Mouse (Mus musculus): ENCODE measurements at regions not wholly inside any gene's neighbourhood (a gene's known extent, or its start where the extent isn't known, plus 50 kb on each side); places are given as distances from the start of the nearest gene placed in this dataset.
A peak's percentile ranks its signal among the peaks of the same experiment; 100 is the strongest.

DNA sequence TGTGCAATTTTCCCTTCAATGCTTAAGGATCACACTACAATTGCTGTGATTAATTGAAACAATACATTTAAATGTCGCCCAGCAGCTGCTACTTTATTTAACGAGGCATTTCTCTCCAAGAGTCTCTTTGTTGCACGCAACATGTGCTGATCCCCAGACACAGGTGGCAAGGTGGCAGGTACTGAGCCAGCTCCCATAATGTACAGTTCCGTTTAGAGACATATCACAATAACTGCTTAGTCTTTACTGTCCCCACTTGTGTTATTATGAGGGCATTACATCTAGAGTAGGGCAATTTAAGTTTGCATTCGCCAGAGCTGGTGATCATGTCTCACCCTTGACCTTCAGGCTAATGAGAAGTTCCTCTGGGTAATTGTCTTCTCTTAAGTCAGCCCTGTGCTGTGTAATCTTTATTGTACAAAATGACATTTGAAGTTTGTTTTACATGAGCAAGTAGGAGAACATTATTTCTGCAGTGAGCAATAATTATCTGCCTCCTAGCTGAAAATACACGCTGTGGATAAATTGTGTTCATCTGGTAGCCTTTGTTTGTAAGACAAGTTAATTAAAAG lies 1005.7 kb upstream of the Nudt12 start:
- no peak for DNase-seq

DNA sequence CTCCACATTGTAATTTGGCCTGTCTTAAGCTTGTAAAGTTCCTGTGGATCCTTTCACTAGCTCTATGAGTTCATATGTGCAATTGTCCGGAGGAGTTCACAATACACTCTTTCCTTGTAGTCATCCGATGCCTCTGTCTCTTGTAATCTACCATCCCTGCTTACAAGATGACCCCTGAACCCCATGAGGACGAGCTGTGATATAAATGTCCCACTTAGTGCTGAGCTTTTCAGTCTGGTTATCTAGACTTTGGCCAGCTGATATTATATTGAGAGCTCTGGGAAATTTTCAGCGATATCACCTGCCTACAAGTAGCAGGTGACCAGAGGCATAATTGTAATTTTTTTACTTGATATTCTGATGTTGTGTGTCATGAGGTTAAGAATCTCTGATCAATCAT lies 984.8 kb upstream of the Nudt12 start:
- no peak for DNase-seq

DNA sequence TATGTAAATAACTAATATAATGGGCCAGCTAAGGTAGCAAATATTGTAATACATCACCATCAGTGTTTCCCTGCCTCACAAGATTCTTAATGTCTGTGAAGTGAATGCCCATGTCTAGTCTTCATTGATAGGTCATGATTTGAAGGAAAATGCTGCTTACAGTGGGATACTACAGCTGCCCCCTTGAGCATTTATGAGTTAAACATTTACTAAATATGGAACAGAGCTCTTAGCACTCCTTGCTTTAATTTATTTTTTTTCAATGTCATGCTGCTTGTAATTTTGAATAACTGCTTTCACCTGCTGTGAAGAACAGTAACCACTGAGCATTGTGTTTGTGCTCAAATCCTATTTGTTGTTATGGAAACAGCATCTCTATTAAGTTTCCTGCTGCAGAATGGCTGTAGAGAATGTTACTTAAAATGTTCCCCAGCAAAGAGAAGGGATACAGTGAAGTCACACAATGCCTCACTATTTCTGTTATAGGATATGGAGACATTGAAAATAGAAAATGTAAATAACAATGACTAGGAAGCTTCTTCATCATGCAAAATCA lies 966.2 kb upstream of the Nudt12 start:
- no peak for DNase-seq

DNA sequence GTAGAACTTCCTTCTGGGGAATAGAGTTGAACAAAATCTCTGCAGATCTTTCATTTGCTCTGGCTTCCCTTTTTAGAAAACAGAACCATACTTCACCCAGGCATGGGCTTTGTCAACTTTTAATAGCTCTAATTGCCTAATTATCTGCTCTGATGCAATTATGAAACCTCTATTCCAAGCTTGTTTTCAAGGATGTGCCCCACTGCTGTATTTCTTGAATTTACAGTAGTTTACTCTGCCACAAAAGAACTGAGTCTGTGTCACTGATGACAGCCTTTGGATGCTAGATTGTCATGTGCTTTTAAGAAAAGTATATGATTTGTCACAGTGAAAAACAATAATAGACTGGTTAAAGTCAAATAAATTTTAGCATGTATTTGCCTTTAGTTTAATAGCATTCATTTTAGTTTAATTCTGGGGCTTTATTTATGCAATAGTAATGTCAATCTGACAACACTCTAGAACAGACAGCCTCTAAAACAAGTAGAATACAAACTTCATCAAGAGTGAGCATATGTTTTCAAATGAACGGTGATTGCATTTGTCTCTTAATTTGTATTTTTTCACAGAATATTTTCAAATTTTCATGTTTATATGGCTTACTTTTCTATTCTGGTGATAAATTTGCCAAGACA lies 964.1 kb upstream of the Nudt12 start:
- no peak for DNase-seq

DNA sequence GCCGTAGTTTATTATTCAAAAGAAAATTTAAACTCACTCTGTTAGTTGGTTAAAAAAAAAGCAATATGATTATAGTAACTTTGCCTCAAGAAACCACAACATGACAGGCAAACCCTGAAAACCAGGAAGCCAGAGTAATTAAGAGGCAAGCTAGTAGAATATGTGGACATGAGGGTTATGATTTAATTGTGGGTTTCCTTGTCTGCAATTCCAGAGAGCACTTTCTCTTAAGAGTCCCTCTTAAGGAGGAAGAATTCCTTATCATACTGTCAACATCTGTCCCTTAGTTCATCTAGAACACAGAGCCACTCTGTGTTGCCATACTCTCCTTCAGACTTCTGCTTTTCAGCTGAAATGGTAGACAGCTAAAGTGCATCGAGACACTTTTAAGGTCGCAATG lies 954.2 kb upstream of the Nudt12 start:
- no peak for DNase-seq

DNA sequence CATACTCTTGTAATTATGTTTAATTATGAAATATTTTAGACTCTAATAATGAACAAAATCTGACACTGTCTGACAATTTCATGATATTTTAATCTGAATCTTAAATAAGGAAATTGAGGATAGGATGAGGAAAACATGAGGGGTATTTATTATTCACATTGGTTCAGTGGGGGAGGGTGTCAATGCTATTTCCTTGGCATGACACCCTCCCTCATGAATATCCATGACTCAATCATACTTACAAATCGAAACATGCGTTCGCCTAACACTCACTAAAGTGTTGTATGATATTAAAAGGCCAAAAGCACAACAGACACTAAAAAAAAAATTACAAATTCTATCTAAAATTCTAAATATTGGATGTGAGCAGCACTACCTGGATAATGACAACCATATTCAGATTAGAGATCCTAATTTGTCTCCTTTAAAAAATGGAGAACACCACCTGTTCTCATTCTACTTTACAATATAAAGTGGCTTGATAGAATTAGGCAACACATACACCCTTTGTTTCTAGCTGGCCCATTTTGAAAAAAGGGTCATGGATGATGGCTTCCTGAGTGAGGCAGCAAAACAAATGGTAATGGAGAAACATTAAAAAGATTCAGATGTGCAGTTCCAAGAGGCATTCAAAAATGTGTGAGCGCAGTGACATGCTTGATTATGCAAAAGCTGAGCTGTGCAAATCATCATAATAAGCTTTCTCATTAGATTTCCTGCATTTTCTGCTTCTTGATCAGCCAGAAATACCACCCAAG lies 942.3 kb upstream of the Nudt12 start:
- DNase-seq: no peak

DNA sequence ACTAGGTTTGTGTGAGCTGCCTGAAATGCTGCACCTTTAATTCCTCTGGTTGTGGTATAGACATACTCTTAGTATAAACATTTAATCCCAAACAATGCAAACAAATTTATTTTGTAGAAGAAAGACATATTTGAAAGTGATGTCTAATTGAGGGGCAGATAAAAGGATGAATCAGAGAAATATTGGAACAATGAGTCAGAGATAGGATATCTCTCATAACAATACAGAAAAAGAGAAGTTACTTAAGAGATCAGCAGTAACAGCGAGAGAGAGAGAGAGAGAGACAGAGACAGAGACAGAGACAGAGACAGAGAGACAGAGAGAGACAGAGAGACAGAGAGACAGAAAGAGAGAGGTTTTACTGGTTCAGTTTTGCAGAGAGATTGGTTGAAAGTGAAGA lies 933.3 kb upstream of the Nudt12 start:
- DNase-seq: no peak

DNA sequence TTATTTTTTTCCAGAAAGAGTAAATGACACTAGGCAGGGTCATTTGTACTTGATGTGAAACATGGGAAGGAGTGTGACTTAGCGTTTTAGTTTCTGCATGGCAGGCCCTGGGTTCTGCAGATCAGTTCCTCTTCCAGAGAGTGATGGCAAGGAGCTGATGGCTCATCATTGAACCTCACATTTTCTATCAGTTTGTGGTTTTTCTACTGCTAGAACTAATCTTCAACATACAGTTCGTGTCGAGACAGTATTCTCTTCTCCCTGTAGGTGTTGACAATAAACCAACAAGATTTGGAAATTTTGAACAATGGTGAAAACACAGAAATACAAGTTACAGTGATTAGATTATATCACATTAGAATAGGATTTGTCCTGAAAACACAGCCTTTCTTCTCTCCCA lies 891.2 kb upstream of the Nudt12 start:
- DNase-seq: no peak

DNA sequence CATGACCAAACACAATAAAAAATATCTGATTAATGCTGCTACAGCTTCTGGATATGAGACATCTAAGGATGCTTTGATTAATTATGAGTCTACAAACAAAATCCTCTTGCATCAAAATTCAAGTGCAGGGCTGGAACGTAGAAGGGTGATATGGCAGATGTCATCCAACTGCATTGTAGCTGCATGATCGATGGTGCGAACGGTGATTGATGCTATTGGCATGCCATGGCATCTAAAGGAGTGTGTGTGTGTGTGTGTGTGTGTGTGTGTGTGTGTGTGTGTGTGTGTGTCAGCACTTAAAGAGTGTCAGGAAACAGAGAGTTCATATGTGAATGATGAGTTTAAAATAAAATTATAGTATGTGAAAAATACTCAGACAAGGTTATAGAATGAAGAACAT lies 864.6 kb upstream of the Nudt12 start:
- no peak for DNase-seq

DNA sequence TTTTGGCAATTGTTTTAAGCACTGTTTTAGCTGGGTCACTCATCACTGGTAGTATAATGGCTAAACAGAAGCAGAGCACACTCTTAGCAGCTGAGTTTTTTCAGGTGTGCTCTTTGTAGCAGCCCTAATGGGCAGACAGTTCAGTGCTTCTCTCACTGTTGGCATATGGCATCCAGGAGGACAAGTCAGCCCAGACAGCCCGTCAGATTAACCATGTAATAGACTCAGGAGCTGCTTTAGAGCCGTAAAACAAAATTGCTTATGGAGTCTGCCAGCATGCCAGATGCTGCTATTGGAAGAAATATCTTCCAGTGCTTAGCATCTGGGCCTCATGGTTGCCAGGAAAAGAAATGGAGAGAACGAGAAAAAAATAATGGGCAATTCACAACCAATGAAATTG lies 835.7 kb upstream of the Nudt12 start:
- no peak for DNase-seq

DNA sequence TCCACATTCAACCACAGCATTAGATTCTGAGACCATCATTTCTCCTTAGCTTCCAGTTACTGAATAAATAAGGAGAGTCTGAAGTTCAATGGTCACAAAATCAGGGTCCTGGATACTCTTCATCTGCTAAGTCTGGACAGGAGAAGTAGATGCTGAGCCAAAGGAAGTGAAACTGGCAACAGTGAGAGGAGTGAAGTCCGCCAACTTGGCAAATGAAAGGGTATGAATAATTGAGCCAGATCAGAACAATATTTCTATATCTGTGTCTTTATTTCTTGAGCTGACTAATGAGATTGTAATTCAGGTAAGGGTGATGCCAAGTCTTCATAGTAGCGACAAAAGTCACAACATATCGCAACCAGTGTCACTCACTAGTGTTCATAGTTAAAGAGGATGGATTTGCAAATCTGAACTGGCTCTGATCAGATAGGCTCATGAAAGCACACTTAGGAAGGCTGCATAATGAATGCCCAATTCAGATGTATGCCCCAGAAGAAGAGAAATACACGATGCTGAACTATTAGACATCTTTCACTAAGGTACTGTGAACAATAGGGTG lies 832.2 kb upstream of the Nudt12 start:
- no peak for DNase-seq

DNA sequence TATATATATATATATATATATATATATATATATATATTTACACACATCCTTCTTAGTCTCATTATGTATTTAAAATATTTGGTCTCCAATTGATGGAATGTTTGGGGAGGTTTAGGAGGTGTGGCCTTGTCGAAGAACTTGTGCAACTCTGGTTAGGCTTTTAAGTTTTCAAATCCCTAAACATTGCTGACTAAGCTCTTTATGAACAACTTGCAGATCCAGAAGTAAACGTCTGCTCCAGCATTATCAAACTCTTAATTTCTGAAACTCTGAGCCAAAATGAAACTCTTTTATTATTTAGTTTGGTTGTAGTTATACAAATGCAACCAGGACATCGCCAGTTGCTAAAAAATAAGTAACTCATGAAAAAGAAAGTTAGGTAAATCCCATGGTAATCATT lies 792.7 kb upstream of the Nudt12 start:
- DNase-seq: no peak

DNA sequence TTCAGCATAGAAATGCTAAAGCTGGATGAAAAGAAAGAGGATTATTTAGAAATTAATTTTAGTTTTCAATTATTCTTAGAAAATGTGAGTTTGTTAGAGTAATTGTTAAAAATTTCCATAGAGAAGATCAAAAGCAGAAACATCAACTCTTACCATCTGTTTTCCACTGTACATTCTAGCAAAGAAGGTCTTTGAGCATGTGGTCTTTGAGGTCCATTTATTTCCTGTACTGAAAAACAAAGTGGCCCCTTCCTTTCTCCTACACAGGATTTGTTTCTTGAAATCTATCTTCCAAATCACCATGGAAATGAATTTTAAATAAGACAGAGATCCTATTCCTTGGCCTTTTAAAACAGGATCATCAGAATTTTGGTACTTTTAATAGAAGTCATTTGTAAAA lies 780.3 kb upstream of the Nudt12 start:
- no peak for DNase-seq

DNA sequence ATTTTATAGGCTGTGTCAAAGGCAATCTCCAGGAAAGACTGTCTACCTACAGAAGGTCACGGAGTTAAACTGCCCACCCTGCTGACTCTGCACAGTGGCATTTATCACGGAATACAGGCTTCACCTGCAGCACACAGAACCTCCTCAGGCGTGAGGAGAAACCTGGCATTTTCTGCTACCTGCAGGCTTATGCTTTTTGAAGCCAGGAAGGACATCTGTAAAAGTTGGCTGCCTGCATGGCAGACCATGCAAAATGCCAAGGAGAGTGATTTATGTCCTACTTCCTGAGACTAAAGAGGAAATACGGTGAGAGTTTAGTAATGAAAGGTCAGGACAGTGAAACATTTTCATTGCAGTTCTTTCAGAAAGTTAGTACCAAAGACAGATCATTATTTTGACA lies 779.6 kb upstream of the Nudt12 start:
- DNase-seq: peak in 1 of 2 experiments; percentile 1

DNA sequence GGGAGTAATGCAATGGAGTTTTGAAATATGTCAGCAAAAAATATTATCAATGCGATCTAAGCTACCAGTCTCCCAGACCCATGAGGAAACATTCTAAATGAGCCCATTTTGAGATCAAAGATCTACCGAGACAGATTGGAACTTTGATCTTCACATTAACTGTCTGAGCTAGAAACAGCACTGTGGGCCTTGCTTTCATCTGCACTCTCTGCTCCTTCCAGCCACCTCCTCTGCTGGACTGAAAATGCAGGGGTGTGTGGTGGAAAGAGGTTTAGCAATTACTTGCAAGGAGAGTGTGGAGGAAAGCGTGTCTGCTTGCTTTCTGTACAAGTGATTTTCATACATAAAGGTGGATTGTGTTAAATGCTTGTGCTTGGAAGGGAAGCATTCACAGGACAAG lies 760.9 kb upstream of the Nudt12 start:
- no peak for DNase-seq

DNA sequence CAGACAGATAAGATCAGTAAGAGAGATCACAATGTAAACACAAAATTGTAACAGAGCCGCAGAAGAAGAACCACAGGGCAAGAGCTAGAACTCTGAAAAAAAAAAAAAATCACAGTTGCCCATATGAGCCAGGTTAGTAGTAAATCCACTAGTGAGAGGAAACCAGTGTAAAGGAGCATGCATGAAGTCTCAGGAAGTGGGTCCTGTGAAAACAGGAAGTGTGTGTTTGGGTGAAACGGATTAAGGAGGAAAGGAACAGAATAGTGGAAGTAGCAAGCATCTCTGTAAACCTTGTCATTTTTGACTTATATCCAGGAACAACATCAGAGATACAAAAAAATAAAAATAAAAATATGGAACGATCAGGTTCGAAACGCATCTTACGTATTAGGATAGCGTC lies 753.4 kb upstream of the Nudt12 start:
- DNase-seq: no peak

DNA sequence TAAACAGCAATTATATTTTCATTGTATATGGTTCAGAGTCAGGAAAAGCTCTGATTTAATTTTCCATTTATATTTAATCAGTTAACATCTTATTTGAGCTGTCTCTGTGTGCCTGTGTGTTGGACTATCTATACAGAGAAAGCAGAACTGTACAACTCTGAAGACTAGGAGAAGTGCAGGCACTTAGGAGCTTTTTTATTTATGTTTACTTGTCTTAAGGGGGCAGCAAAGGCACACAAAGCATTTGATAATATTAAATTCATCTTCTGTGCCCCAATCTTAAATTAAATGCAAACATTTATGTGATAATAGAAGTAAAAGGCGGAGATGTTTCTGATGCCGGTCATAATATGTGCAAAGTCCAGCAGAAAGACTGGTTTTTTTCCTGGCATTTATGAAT lies 751.3 kb upstream of the Nudt12 start:
- no peak for DNase-seq

DNA sequence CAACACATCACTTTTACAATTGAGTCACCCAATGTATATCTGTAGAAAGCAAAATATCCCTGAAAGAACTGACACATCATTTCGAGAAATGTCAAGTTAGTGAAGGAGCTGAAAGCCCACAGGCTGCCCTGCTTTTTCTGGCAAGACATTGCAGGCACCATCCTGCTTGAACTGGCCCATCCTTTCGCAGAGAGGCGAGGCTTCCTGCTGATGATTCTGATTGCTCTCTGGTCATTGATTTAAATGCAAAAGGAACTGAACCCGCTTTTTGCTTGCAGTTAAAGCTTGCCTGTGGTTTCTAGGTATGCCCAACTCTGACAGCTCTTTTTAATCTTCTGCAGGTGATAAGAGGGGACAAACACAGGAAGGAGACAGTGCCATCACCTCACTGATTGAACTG lies 748.9 kb upstream of the Nudt12 start:
- DNase-seq: no peak

DNA sequence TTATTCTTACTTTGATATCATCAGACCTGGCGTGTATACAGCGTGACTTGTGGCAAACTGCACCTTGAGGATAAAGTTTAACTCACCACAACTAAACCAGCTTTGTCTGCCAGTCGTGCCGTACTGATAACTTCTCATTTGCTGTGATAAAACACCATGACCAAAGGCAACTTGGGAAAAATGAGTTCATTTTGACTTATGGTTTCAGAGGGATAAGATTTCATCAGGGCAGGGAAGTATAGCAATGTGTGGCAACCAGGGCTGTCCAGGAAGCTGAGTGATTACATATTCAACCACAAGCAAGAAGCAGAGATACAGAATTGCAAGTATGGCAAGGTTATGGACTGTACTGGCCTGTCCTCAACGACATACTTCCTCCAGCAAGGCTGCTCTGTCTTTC lies 747.7 kb upstream of the Nudt12 start:
- no peak for DNase-seq

DNA sequence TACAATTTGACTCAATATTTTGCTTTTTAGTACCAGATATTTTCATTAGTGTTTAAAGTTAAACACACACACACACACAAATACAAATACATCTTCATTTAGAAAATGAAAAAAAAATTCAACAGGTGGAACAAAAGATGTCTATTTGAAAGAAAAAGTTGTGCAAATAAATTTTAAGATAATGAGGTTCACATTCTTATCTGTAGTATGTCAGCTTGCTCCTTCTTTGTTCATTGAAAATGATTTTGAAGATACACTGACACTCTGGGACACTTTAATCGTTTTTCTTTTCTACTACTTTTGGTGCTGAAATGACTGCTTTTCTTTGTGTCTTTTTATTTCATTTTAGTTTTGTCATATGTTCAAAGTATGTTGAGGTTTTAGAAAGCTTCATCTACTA lies 732.9 kb upstream of the Nudt12 start:
- DNase-seq: no peak
